7 mouse cellular contexts compared by ENCODE assay signal in genomic region chr6:57691467-57692261, GRCm38 (mm10). TPM values are rescaled to one million over a fixed set of nuclear protein-coding genes. Genes with fewer than 3 reads are reported as not detected.
DNase-seq lines count a peak whose midpoint lies in the region; ATAC-seq lines count a peak whose summit lies in the region.

TSS of gene Pyurf (minus strand) at chr6:57692078.

- H3K9me3 ChIP-seq in intestine, embryonic 16.5 days (ENCODE audit: control insufficient read depth, low read length) = no peaks in the 10 kb centered on the region
- no peaks in the 10 kb centered on the region for H3K9me3 ChIP-seq in midbrain, embryonic 11.5 days (ENCODE audit: control insufficient read depth, low read length)

- intact Hi-C loops in left cerebral cortex, postnatal 36 days (cut with DNase I) = loop anchor here (10.0 kb wide), 1 partner anchor 767 kb away; the partner anchor contains the start of genes Nt5c3 and Vmn1r4

- H3K4me1 ChIP-seq in intestine, embryonic 16.5 days (ENCODE audit: control insufficient read depth, insufficient read depth, low read length) = peaks cover 4% of the 10 kb centered on the region
- no peaks in the 10 kb centered on the region for H3K4me1 ChIP-seq in midbrain, embryonic 11.5 days (ENCODE audit: control insufficient read depth, insufficient read depth, low read length)

- peak within 1 kb of the TSS; percentile 84 for H3K4me3 ChIP-seq in intestine, embryonic 16.5 days (ENCODE audit: low read length)
- H3K4me3 ChIP-seq in midbrain, embryonic 11.5 days (ENCODE audit: low read depth, low read length) = peak within 1 kb of the TSS; percentile 56

- peak; percentile 93 for DNase-seq in adrenal gland, adult 2 months
- peak; percentile 96 for DNase-seq in embryo, embryonic 9.5 days (ENCODE audit: extremely low spot score)
- DNase-seq in gastrocnemius, postnatal 4 days (ENCODE audit: low spot score in 2 of 2) = peak; percentile 69 to 87
- DNase-seq in left cerebral cortex, postnatal 36 days (ENCODE audit: low spot score in 2 of 2) = peak; percentile 82 to 85
- peak; percentile 98 for DNase-seq in midbrain, embryonic 11.5 days (ENCODE audit: low spot score, missing footprints)
- peak; percentile 78 for DNase-seq in skeletal muscle tissue, adult 2 months (ENCODE audit: low read depth, low spot score)

- no peaks in the 10 kb centered on the region for H3K27me3 ChIP-seq in intestine, embryonic 16.5 days (replicated peaks; ENCODE audit: control insufficient read depth, insufficient read depth, low read length)
- H3K27me3 ChIP-seq in midbrain, embryonic 11.5 days (ENCODE audit: control insufficient read depth, insufficient read depth, low read length) = no peaks in the 10 kb centered on the region

- ATAC-seq in intestine, embryonic 16.5 days = peak; percentile 99
- ATAC-seq in midbrain, embryonic 11.5 days (ENCODE audit: low FRiP score) = peak; percentile 98

- H3K27ac ChIP-seq in intestine, embryonic 16.5 days (ENCODE audit: low read length) = peak within 1 kb of the TSS; percentile 99
- H3K27ac ChIP-seq in midbrain, embryonic 11.5 days (ENCODE audit: low read depth, low read length) = peak within 1 kb of the TSS; percentile 79

- peak within 1 kb of the TSS; percentile 83 for H3K4me2 ChIP-seq in intestine, embryonic 16.5 days (ENCODE audit: low read depth, low read length)
- H3K4me2 ChIP-seq in midbrain, embryonic 11.5 days = peak within 1 kb of the TSS; percentile 61

- H3K9ac ChIP-seq in intestine, embryonic 16.5 days (ENCODE audit: low read depth, low read length) = peak within 1 kb of the TSS; percentile 93
- peak within 1 kb of the TSS; percentile 70 for H3K9ac ChIP-seq in midbrain, embryonic 11.5 days (ENCODE audit: low read length)

- peaks cover 6% of the 10 kb centered on the region; the same call in 1 of the 2 replicates for H3K36me3 ChIP-seq in intestine, embryonic 16.5 days (ENCODE audit: control insufficient read depth, insufficient read depth, low read length)
- no peaks in the 10 kb centered on the region; the same call in 1 of the 2 replicates for H3K36me3 ChIP-seq in midbrain, embryonic 11.5 days (ENCODE audit: control insufficient read depth, insufficient read depth, low read length)

- WGBS in intestine, embryonic 16.5 days = under 1% methylated on average over 52 of the region's 52 CpGs
- WGBS in midbrain, embryonic 11.5 days = under 1% methylated on average over 43 of the region's 52 CpGs

RNA-seq across cellular contexts. Expression of gene Pyurf, which starts in this region (rescaled TPM):
- total RNA-seq in adrenal gland, adult 2 months (2021) = 10 to 100 TPM; 17.2 to 19.8 TPM
- 41.4 and 42.3 TPM in 2 replicates for polyA plus RNA-seq in adrenal gland, adult 2 months (2012; rRNA removed)
- 10 to 100 TPM in 1 of 2 experiments, 1 to 10 TPM in 1; 9.4 to 10.1 TPM for total RNA-seq in gastrocnemius, postnatal 4 days (2021)
- 20.4 and 21.4 TPM in 2 replicates for polyA plus RNA-seq in intestine, embryonic 16.5 days (2015; fragmentation: Nextera tagmentation; extraction: Ambion mirVana)
- 1 to 10 TPM; 8.9 to 9.2 TPM for total RNA-seq in left cerebral cortex, postnatal 36 days (2021)
- 15.7 and 17.9 TPM in 2 replicates for polyA plus RNA-seq in midbrain, embryonic 11.5 days (2014; fragmentation: Nextera tagmentation; extraction: Ambion mirVana)

Comparison
In these comparisons a context has a peak if more than half of its experiments do, and no peak if none do; other contexts are left out.
1. Peak in every context shown above with its lines: DNase-seq, ATAC-seq, H3K4me3 ChIP-seq and H3K27ac ChIP-seq.